Mouse (Mus musculus): ENCODE measurements around the gene A1cf.

A1cf gene

DNA sequence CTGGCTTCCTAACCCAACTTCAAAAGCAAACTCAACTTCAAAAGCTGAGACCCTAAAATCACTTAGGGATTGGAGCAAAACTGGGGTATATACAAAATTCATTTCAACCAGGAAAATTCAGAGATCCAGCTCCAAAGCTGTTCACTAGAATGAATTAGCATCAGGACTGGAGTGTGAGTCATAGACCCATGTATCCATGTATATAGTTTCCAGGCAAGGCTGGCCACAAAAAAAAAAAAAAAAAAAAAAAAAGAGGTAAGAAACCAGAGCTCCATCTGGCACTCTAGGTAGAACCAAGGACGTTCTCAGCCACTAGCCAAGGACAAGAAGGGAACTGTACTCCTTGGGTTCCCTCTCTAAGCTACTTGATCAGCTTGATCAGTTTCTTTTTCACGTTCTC lies 85.2 kb downstream of the A1cf start:
- DNase-seq (ENCODE audit: low read depth, low spot score), result no peak

DNA sequence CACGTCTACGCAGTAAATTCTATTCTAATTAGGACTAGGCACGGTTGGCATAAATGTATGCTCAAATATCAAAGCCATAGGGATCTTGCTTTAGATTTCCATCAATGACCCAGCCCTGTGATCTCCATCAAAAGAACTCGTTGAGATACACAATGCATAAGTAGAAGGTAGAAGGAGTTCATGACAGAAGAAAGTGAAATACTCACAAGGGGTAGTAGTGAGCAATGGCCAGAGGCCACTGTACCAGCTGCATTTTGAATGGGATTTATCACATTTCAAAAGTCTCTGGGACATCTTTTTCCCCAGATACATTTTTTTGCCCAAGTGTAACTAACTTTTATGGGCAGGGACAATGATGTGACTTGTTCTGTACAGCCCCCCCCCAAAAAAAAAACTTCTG lies 85.7 kb downstream of the A1cf start:
- DNase-seq (ENCODE audit: low read depth, low spot score), result no peak

DNA sequence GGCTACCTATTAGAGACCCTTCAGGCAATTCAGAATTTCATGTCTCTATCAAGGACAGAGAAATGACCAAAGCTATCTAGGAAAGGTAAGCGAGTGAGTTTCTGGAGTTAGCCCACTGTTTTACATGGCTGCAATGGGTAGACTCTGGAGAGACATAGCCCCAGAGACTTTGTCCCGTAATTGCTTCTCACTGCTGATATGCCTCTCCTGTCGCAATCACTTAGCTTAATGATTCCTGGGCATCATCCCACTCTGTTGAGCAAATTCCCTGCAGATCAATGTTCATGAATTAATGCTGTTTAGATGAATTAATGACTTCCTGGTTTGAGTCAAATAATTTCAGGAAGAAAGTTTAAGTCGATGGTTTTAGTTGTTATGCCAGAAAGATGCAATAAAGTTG lies 86.1 kb downstream of the A1cf start:
- DNase-seq (ENCODE audit: low read depth, low spot score), result no peak

DNA sequence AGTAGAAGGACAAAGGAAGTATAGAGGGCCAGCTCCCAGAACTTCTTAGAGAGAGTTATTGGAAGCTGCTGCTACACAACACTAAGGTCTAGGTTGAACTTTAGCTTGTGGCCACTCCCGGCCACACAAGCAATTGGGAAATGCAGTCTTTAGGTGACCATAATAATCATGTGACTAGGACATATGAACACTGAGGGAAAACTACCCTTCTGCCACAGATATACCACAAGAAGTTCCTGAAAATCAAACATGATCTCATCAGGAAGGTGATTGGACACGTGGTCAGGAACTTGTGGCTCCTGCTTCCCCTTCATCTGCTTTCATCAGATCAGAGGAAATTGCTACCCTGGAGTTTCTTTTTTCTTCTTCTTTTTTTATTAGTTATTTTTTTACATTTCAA lies 87.8 kb downstream of the A1cf start:
- no peak for DNase-seq (ENCODE audit: low read depth, low spot score)

DNA sequence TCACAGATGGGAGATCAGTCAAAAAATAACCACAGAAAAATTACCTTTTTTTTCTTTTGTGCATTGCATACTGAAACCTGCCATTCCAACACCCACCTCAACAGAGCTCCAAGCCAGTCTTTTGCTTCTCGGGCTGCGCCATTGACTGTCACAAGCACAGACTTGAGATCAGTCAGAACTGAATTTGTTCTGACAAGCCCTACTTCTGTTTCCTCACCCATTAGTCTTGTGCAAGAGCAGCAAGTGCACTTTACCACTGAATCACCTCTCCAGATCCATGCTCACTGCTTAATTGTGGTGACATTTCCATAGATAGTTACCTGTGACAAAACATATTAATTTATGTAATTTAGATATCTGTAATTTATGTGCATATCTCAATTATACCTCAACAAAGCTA lies 91.9 kb downstream of the A1cf start:
- DNase-seq (ENCODE audit: low read depth, low spot score), result no peak

DNA sequence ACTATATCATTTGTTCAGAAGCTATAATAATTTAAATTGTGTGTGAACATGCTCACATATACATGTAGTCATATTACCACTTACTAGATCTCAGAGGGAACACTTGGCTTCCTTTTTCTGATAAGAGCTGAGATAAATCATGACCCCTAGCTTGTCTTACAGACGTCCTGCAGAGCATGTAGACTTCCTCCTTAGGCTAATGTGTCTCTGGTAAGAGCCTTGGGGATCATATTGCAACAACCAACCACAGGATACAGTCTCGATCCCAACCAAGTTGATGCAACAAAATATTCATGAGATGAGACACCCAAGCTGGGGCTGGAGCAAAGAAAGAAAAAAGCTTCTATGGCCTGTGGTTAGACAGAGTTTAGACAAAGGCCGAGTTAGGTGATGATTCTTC lies 94.6 kb downstream of the A1cf start:
- no peak for DNase-seq (ENCODE audit: low read depth, low spot score)

DNA sequence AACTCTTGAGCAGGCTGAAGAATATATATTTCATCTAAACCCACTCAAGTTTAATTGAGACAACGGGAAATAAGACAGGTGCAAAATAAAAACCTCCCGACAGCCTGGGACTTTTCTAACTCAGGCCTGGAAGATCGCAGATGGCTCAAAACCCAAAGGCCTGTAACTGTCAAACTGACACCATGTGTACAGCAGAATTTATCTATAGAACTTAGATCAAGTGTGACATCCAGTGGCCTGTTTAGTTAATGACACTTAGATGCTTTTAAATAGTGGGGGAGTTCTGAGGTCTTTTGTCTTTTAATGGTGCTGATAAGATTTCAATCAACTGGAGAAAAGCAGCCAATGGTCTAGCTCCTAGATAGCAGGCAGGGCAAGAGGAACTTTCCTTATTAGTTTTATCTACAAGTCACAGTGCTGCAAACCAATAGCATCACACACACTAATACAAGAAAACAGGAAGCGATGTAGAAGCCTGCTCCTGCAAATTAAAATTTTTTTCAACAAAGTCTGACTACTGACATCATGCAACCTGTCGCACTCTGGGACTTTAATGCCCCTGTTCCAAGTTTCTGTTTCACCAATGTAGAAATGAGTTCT lies 99.5 kb downstream of the A1cf start:
- peak; percentile 18 for DNase-seq (ENCODE audit: low read depth, low spot score)

DNA sequence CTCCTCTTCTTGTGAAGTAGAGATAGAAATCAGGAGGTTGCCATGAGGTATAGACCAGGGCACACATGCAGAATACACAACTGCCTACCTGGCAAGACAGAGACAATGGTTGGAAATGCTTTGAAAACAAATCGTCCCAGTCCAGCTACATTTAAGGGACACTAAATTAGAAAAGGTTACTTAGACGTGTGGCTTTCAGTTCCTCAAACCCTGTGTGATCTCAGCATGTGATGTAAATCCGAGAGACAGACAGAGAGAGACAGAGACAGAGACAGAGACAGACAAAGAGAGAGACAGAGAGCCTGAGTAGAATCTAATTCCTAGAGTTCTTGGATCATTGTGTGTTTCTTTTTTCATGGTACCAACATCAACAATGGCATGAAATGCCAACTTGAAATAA lies 102.8 kb downstream of the A1cf start:
- no peak for DNase-seq (ENCODE audit: low read depth, low spot score)

DNA sequence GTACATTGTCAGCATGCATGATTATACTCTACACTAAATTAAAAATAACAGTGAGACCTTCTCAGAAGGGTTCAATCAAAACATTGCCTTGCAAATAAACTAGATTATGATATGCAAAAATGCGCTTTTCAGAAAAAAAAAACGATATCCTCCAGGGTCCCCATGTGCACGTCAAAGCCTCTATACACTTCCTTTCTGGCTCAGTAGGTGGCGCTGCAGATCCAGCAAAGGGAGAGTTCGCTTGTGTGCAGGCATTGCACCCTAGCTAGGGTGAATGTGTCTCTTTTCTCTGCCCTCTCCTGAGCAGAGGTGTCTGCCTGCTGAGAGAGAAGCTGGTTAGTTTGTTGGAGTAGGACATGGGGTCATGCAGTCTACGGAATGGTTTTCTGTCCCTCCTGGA lies 103.4 kb downstream of the A1cf start:
- peak; percentile 82 for DNase-seq (ENCODE audit: low read depth, low spot score)

DNA sequence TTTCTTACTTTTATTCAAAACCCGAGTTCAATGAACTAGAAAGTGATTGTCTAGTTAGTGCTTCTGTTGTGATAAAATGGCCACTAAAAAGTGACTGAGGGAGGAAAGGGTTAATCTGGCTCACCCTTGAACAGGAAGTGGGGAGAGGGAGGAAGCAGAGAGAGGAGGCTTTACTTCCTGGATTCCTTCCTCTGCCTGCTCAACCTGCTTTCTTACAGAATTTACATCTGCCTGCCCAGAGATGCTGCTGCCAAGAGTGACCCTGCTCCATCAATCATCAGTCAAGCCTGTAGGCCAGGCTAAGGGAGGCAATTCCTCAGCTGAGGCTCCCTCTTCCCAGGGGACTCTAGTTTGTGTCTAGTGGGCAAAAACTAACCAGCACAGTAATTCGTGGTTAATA lies 107.3 kb downstream of the A1cf start:
- no peak for DNase-seq (ENCODE audit: low read depth, low spot score)

DNA sequence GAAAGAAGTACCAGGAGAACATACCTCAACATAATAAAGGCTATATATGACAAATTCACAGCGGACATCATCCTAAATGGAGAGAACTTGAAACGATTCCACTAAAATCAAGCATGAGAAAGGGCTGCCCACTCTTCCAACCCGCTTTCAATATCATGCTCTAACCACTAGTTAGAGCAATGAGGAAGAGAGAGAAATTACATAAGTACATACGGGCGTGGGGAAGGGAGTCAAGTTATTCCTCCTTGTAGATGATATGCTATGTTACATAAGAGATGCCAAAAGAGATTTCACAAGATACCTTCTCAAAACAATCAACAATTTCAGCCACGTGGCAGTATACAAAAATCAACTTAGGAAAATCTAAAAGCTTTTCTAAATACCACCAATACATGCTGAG lies 122.5 kb downstream of the A1cf start:
- no peak for DNase-seq (ENCODE audit: low read depth, low spot score)

DNA sequence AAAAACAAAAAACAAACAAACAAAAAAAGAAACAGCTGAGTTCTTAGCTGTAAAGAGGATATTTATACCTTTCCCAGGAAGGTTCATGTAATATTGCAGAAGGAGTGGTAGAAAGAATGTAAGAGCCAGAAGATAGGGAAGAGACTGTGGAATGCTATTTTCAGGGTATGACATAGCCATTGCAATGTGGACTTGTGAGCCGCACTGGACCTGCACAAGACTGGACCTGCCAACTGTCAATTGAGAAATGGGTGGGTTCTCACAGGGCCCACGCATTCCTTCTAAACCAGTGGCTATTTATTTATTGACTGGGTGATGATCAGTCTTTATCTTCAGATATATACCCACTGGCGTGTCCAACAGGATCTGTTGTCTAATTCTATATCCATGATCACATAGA lies 128.4 kb downstream of the A1cf start:
- DNase-seq (ENCODE audit: low read depth, low spot score), result no peak
